23 mouse cellular contexts compared by ENCODE assay signal in genomic region chr3:130362797-130363367, GRCm38 (mm10).
DNase-seq lines count a peak whose midpoint lies in the region.
"Had no signal": no experiment of that assay in that cellular context is flagged by ENCODE, and none has a peak within 500 bp of the region (broad histone marks: within the 10 kb centered on the region; RNA-seq: fewer than 3 reads in every experiment).

No protein-coding gene starts in this region.

- H3K36me3 ChIP-seq in embryonic facial prominence, embryonic 10.5 days (replicated peaks), result no peaks in the 10 kb centered on the region
- H3K36me3 ChIP-seq: embryonic facial prominence, embryonic 15.5 days; forebrain, embryonic 12.5 days; heart, embryonic 12.5 days; limb, embryonic 13.5 days; lung, embryonic 15.5 days; midbrain, embryonic 10.5 days; midbrain, embryonic 15.5 days; neural tube, embryonic 15.5 days had no signal

- intact Hi-C loops in heart, postnatal 36 days (cut with DNase I), result no loop called here

- no peak overlapping the region for H3K4me3 ChIP-seq in embryonic facial prominence, embryonic 10.5 days
- H3K4me3 ChIP-seq: embryonic facial prominence, embryonic 15.5 days; forebrain, embryonic 12.5 days; gastrocnemius, adult 2 months; heart, adult 2 months; heart, embryonic 12.5 days; limb, embryonic 13.5 days; lung, embryonic 15.5 days; midbrain, embryonic 10.5 days; midbrain, embryonic 15.5 days; neural tube, embryonic 15.5 days had no signal

- peaks cover 27% of the 10 kb centered on the region for H3K4me1 ChIP-seq in embryonic facial prominence, embryonic 10.5 days
- H3K4me1 ChIP-seq: midbrain, embryonic 15.5 days; neural tube, embryonic 15.5 days had no signal

- peak; percentile 17 for DNase-seq in cerebellum, adult 9-10 months
- DNase-seq in cerebellum, adult 11 months, result no peak
- DNase-seq in heart, adult 11 months, result peak; percentile 61
- no peak for DNase-seq in heart, postnatal 36 days
- peak; percentile 22 for DNase-seq in Muller cell, postnatal 12 days (ENCODE audit: inconsistent ontology term)
- no peak for DNase-seq in embryonic facial prominence, embryonic 10.5 days (ENCODE audit: low spot score)
- DNase-seq in thymus, postnatal 14 days, result no peak
- DNase-seq: adrenal gland, adult 8-10 months; gastrocnemius, adult 2 months; gastrocnemius, postnatal 36 days; heart, adult 2 months; kidney, adult 11 months; kidney, postnatal 25 days; thymus, postnatal 25 days had no signal

- peak overlapping the region; percentile 40; the same call in 1 of the 2 replicates for H3K27ac ChIP-seq in embryonic facial prominence, embryonic 10.5 days (replicated peaks)
- H3K27ac ChIP-seq: embryonic facial prominence, embryonic 15.5 days; forebrain, embryonic 12.5 days; gastrocnemius, adult 2 months; heart, adult 2 months; hindbrain, embryonic 14.5 days; limb, embryonic 13.5 days; lung, embryonic 15.5 days; midbrain, embryonic 10.5 days; midbrain, embryonic 15.5 days; neural tube, embryonic 15.5 days had no signal

- 55% methylated on average over 7 of the region's 7 CpGs for WGBS in embryonic facial prominence, embryonic 10.5 days

- H3K27me3 ChIP-seq in embryonic facial prominence, embryonic 10.5 days (replicated peaks; ENCODE audit: low read depth, poor library complexity, severe bottlenecking), result no peaks in the 10 kb centered on the region
- H3K27me3 ChIP-seq: embryonic facial prominence, embryonic 15.5 days; heart, embryonic 12.5 days; limb, embryonic 13.5 days; lung, embryonic 15.5 days; midbrain, embryonic 15.5 days; neural tube, embryonic 15.5 days had no signal

- H3K9me3 ChIP-seq in embryonic facial prominence, embryonic 10.5 days, result no peaks in the 10 kb centered on the region
- H3K9me3 ChIP-seq: embryonic facial prominence, embryonic 15.5 days; forebrain, embryonic 12.5 days; heart, embryonic 12.5 days; limb, embryonic 13.5 days; lung, embryonic 15.5 days; midbrain, embryonic 10.5 days; midbrain, embryonic 15.5 days; neural tube, embryonic 15.5 days had no signal

Comparison
In these comparisons a context has a peak if more than half of its experiments do, and no peak if none do; other contexts are left out.
1. DNase-seq: peak in cerebellum, adult 9-10 months (single experiment), heart, adult 11 months (single experiment) and Muller cell, postnatal 12 days (single experiment); none in cerebellum, adult 11 months (single experiment), heart, postnatal 36 days (0 of 2), embryonic facial prominence, embryonic 10.5 days (single experiment) and thymus, postnatal 14 days (single experiment).